Mouse (Mus musculus): ENCODE measurements around the gene 4933427D14Rik. TPM values are rescaled to one million over a fixed set of nuclear protein-coding genes. Genes with fewer than 3 reads are reported as not detected.

Gene 4933427D14Rik
- total RNA-seq, 1 experiment, result 8.3 TPM

- TF ChIP-seq CHD2 (IDR thresholded peaks at IDR 0.05; ENCODE audit: low read depth, low read length) (no peak), ZC3H11A (IDR thresholded peaks at IDR 0.05; ENCODE audit: borderline replicate concordance, low read depth, low read length) (no peak), MAFK (IDR thresholded peaks at IDR 0.05; ENCODE audit: insufficient read depth, low read depth, low read length) (no peak), ZNF384 (IDR thresholded peaks at IDR 0.05; ENCODE audit: low read depth, low read length) (no peak)
- DNase-seq (ENCODE audit: low read depth, low spot score), result no peak
- no peaks in the 10 kb centered on the region for H3K36me3 ChIP-seq (ENCODE audit: control insufficient read depth, insufficient read depth, low read length, poor library complexity, severe bottlenecking)
- no peak overlapping the region for H3K9ac ChIP-seq (ENCODE audit: insufficient read depth, low read depth, low read length, poor library complexity, severe bottlenecking)
- H3K27ac ChIP-seq (ENCODE audit: insufficient read depth, low read depth, low read length, poor library complexity, severe bottlenecking), result no peak overlapping the region
- in situ Hi-C loops (cut with MboI; ENCODE audit: low sequenced_read_pairs in 2 of 2, unreplicated experiment in 2 of 2), result no loop called here
- H3K4me1 ChIP-seq (ENCODE audit: control insufficient read depth in 2 of 2, insufficient read depth in 2 of 2, low read length in 2 of 2, poor library complexity in 1 of 2), result peaks cover 0 to 11% of the 10 kb centered on the region in 2 experiments; a peak in 1 of 4 replicates
- H3K9me3 ChIP-seq (ENCODE audit: control insufficient read depth, insufficient read depth, low read depth, low read length), result no peaks in the 10 kb centered on the region
- H3K4me3 ChIP-seq (ENCODE audit: insufficient read depth in 1 of 2, low read depth in 1 of 2, low read length in 2 of 2, poor library complexity in 1 of 2, severe bottlenecking in 1 of 2), result no peak overlapping the region
These were observed 79.6 kb downstream of the 4933427D14Rik start for GRCm38 (mm10) chr11:72127450-72128189.

GRCm38 (mm10) chr11:72125781-72126180 lies 81.5 kb downstream of the 4933427D14Rik start:
- peaks cover 0 to 6% of the 10 kb centered on the region in 2 experiments; a peak in 1 of 4 replicates for H3K4me1 ChIP-seq (ENCODE audit: control insufficient read depth in 2 of 2, insufficient read depth in 2 of 2, low read length in 2 of 2, poor library complexity in 1 of 2)
- no peaks in the 10 kb centered on the region for H3K36me3 ChIP-seq (ENCODE audit: control insufficient read depth, insufficient read depth, low read length, poor library complexity, severe bottlenecking)
- no peak overlapping the region for H3K9ac ChIP-seq (ENCODE audit: insufficient read depth, low read depth, low read length, poor library complexity, severe bottlenecking)
- in situ Hi-C loops (cut with MboI; ENCODE audit: low sequenced_read_pairs in 2 of 2, unreplicated experiment in 2 of 2), result no loop called here
- no peak overlapping the region for H3K27ac ChIP-seq (ENCODE audit: insufficient read depth, low read depth, low read length, poor library complexity, severe bottlenecking)
- TF ChIP-seq ZNF384 (IDR thresholded peaks at IDR 0.05; ENCODE audit: low read depth, low read length), result no peak
- no peak for DNase-seq (ENCODE audit: low read depth, low spot score)
- H3K9me3 ChIP-seq (ENCODE audit: control insufficient read depth, insufficient read depth, low read depth, low read length), result no peaks in the 10 kb centered on the region
- no peak overlapping the region for H3K4me3 ChIP-seq (ENCODE audit: insufficient read depth in 1 of 2, low read depth in 1 of 2, low read length in 2 of 2, poor library complexity in 1 of 2, severe bottlenecking in 1 of 2)

GRCm38 (mm10) chr11:72123531-72123930 lies 83.7 kb downstream of the 4933427D14Rik start:
- H3K9ac ChIP-seq (ENCODE audit: insufficient read depth, low read depth, low read length, poor library complexity, severe bottlenecking), result no peak overlapping the region
- TF ChIP-seq HCFC1 (IDR thresholded peaks at IDR 0.05; ENCODE audit: borderline replicate concordance, insufficient read depth, low read length), result no peak
- TF ChIP-seq CHD2 (IDR thresholded peaks at IDR 0.05; ENCODE audit: low read depth, low read length), result no peak
- TF ChIP-seq MAFK (IDR thresholded peaks at IDR 0.05; ENCODE audit: insufficient read depth, low read depth, low read length), result no peak
- no peak for TF ChIP-seq ZNF384 (IDR thresholded peaks at IDR 0.05; ENCODE audit: low read depth, low read length)
- no peak for TF ChIP-seq ZC3H11A (IDR thresholded peaks at IDR 0.05; ENCODE audit: borderline replicate concordance, low read depth, low read length)
- no peaks in the 10 kb centered on the region for H3K4me1 ChIP-seq (ENCODE audit: control insufficient read depth in 2 of 2, insufficient read depth in 2 of 2, low read length in 2 of 2, poor library complexity in 1 of 2)
- H3K4me3 ChIP-seq (ENCODE audit: insufficient read depth in 1 of 2, low read depth in 1 of 2, low read length in 2 of 2, poor library complexity in 1 of 2, severe bottlenecking in 1 of 2), result no peak overlapping the region
- no peak for DNase-seq (ENCODE audit: low read depth, low spot score)
- no peak overlapping the region for H3K27ac ChIP-seq (ENCODE audit: insufficient read depth, low read depth, low read length, poor library complexity, severe bottlenecking)
- in situ Hi-C loops (cut with MboI; ENCODE audit: low sequenced_read_pairs in 2 of 2, unreplicated experiment in 2 of 2), result no loop called here
- H3K9me3 ChIP-seq (ENCODE audit: control insufficient read depth, insufficient read depth, low read depth, low read length), result no peaks in the 10 kb centered on the region
- no peaks in the 10 kb centered on the region for H3K36me3 ChIP-seq (ENCODE audit: control insufficient read depth, insufficient read depth, low read length, poor library complexity, severe bottlenecking)

- Histone ChIP-seq H3K4me1 (ENCODE audit: control insufficient read depth in 2 of 2, insufficient read depth in 2 of 2, low read length in 2 of 2, poor library complexity in 1 of 2) (no peaks in the 10 kb centered on the region), H3K4me3 (ENCODE audit: insufficient read depth in 1 of 2, low read depth in 1 of 2, low read length in 2 of 2, poor library complexity in 1 of 2, severe bottlenecking in 1 of 2) (no peak overlapping the region), H3K36me3 (ENCODE audit: control insufficient read depth, insufficient read depth, low read length, poor library complexity, severe bottlenecking) (no peaks in the 10 kb centered on the region), H3K9me3 (ENCODE audit: control insufficient read depth, insufficient read depth, low read depth, low read length) (no peaks in the 10 kb centered on the region), H3K9ac (ENCODE audit: insufficient read depth, low read depth, low read length, poor library complexity, severe bottlenecking) (no peak overlapping the region), H3K27ac (ENCODE audit: insufficient read depth, low read depth, low read length, poor library complexity, severe bottlenecking) (no peak overlapping the region)
- in situ Hi-C loops (cut with MboI; ENCODE audit: low sequenced_read_pairs in 2 of 2, unreplicated experiment in 2 of 2), result no loop called here
- TF ChIP-seq CHD2 (IDR thresholded peaks at IDR 0.05; ENCODE audit: low read depth, low read length), result no peak
- no peak for TF ChIP-seq MAFK (IDR thresholded peaks at IDR 0.05; ENCODE audit: insufficient read depth, low read depth, low read length)
- TF ChIP-seq HCFC1 (IDR thresholded peaks at IDR 0.05; ENCODE audit: borderline replicate concordance, insufficient read depth, low read length), result no peak
- no peak for TF ChIP-seq ZC3H11A (IDR thresholded peaks at IDR 0.05; ENCODE audit: borderline replicate concordance, low read depth, low read length)
- no peak for TF ChIP-seq ZNF384 (IDR thresholded peaks at IDR 0.05; ENCODE audit: low read depth, low read length)
- no peak for DNase-seq (ENCODE audit: low read depth, low spot score)
These were observed 86.9 kb downstream of the 4933427D14Rik start for GRCm38 (mm10) chr11:72120354-72120753.

GRCm38 (mm10) chr11:72118630-72119029 lies 88.6 kb downstream of the 4933427D14Rik start:
- in situ Hi-C loops (cut with MboI; ENCODE audit: low sequenced_read_pairs in 2 of 2, unreplicated experiment in 2 of 2), result no loop called here
- H3K9ac ChIP-seq (ENCODE audit: insufficient read depth, low read depth, low read length, poor library complexity, severe bottlenecking), result no peak overlapping the region
- no peaks in the 10 kb centered on the region for H3K9me3 ChIP-seq (ENCODE audit: control insufficient read depth, insufficient read depth, low read depth, low read length)
- no peaks in the 10 kb centered on the region for H3K4me1 ChIP-seq (ENCODE audit: control insufficient read depth in 2 of 2, insufficient read depth in 2 of 2, low read length in 2 of 2, poor library complexity in 1 of 2)
- DNase-seq (ENCODE audit: low read depth, low spot score), result no peak
- H3K36me3 ChIP-seq (ENCODE audit: control insufficient read depth, insufficient read depth, low read length, poor library complexity, severe bottlenecking), result no peaks in the 10 kb centered on the region
- no peak for TF ChIP-seq MAFK (IDR thresholded peaks at IDR 0.05; ENCODE audit: insufficient read depth, low read depth, low read length)
- no peak for TF ChIP-seq ZC3H11A (IDR thresholded peaks at IDR 0.05; ENCODE audit: borderline replicate concordance, low read depth, low read length)
- TF ChIP-seq HCFC1 (IDR thresholded peaks at IDR 0.05; ENCODE audit: borderline replicate concordance, insufficient read depth, low read length), result no peak
- TF ChIP-seq ZNF384 (IDR thresholded peaks at IDR 0.05; ENCODE audit: low read depth, low read length), result no peak
- TF ChIP-seq CHD2 (IDR thresholded peaks at IDR 0.05; ENCODE audit: low read depth, low read length), result no peak
- no peak overlapping the region for H3K4me3 ChIP-seq (ENCODE audit: insufficient read depth in 1 of 2, low read depth in 1 of 2, low read length in 2 of 2, poor library complexity in 1 of 2, severe bottlenecking in 1 of 2)
- H3K27ac ChIP-seq (ENCODE audit: insufficient read depth, low read depth, low read length, poor library complexity, severe bottlenecking), result no peak overlapping the region

Measured in ES-E14 (cell line).